8 mouse cellular contexts compared by ENCODE assay signal in the genomic region with DNA sequence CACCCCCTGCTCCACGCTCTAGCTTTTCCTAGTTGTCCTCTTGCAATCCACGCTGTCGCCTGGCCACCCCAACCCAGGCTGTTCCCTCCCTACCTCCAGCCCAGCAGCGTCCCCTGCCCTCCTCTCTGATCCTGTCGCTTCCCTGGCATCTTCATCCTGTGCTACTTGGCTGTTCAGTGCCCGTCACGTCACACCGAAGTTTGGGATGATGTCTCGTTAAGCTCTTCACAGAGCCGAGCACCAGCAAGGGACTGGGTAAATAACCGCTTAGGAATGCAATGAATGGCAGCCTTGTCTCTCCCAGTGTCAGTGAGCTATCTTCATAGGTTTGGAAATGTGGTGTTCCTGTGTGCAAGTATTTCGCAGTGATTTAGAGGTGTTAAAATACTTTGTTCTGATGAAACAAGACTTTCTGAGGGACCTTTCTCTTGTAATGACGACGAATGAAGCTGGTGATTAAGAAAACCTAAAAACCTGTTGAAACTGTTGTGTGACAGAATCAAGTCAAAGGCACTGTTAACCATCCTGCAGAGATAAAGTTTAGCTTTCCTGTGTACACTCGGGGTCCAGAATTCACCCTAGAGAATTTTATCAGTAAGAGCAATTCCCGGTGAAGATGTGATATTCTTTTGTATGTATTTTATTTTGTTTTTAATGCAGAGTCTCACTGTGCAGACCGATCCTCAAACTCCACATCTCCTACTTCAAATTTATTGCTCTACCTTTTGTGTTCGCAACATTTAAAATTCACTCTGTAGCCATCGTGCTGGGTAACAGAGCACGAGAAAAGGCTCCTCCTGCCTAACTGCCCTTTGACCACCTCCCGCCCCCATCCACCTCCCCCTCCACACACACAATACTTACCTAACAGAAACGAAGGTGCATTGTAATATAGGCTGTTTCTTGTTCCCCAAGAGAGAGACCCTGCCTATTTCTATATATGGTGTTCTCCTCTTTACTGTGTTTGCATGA. TPM values are rescaled to one million over a fixed set of nuclear protein-coding genes. Genes with fewer than 3 reads are reported as not detected.
DNase-seq lines count a peak whose midpoint lies in the region; ATAC-seq lines count a peak whose summit lies in the region.

No protein-coding gene starts in this region.

- ATAC-seq in heart, embryonic 13.5 days (ENCODE audit: extremely low read depth, insufficient number of reproducible peaks, low FRiP score, low TSS enrichment), result no peak
- ATAC-seq in embryonic facial prominence, embryonic 12.5 days (ENCODE audit: insufficient number of reproducible peaks, insufficient read depth, low FRiP score, low TSS enrichment), result peak; percentile 8; the same call in 1 of the 2 replicates
- ATAC-seq in intestine, embryonic 16.5 days, result peak; percentile 20
- ATAC-seq in midbrain, embryonic 16.5 days, result peak; percentile 60

- WGBS in heart, embryonic 13.5 days, result 10% methylated on average over 22 of the region's 22 CpGs
- WGBS in embryonic facial prominence, embryonic 12.5 days, result 14% methylated on average over 22 of the region's 22 CpGs
- WGBS in intestine, embryonic 16.5 days, result 8% methylated on average over 22 of the region's 22 CpGs
- WGBS in midbrain, embryonic 16.5 days, result 12% methylated on average over 22 of the region's 22 CpGs

- H3K27me3 ChIP-seq in heart, embryonic 13.5 days (replicated peaks), result no peaks in the 10 kb centered on the region
- H3K27me3 ChIP-seq in embryonic facial prominence, embryonic 12.5 days, result no peaks in the 10 kb centered on the region
- H3K27me3 ChIP-seq in intestine, embryonic 16.5 days (replicated peaks; ENCODE audit: control insufficient read depth, insufficient read depth, low read length), result no peaks in the 10 kb centered on the region
- no peaks in the 10 kb centered on the region for H3K27me3 ChIP-seq in midbrain, embryonic 16.5 days (ENCODE audit: control insufficient read depth, insufficient read depth, low read depth, low read length)

- H3K9me3 ChIP-seq in heart, embryonic 13.5 days, result no peaks in the 10 kb centered on the region
- no peaks in the 10 kb centered on the region for H3K9me3 ChIP-seq in embryonic facial prominence, embryonic 12.5 days
- H3K9me3 ChIP-seq in intestine, embryonic 16.5 days (ENCODE audit: control insufficient read depth, low read length), result no peaks in the 10 kb centered on the region
- H3K9me3 ChIP-seq in midbrain, embryonic 16.5 days (replicated peaks; ENCODE audit: control insufficient read depth, low read length, poor library complexity, severe bottlenecking), result no peaks in the 10 kb centered on the region

- H3K4me3 ChIP-seq in heart, embryonic 13.5 days, result peak overlapping the region; percentile 95
- H3K4me3 ChIP-seq in embryonic facial prominence, embryonic 12.5 days, result peak overlapping the region; percentile 93
- H3K4me3 ChIP-seq in intestine, embryonic 16.5 days (ENCODE audit: low read length), result peak overlapping the region; percentile 72
- peak overlapping the region; percentile 89 for H3K4me3 ChIP-seq in midbrain, embryonic 16.5 days (ENCODE audit: low read depth, low read length)

- H3K4me2 ChIP-seq in heart, embryonic 13.5 days, result peak overlapping the region; percentile 83
- peak overlapping the region; percentile 76 for H3K4me2 ChIP-seq in embryonic facial prominence, embryonic 12.5 days (replicated peaks)
- peak overlapping the region; percentile 70 for H3K4me2 ChIP-seq in intestine, embryonic 16.5 days (ENCODE audit: low read depth, low read length)
- H3K4me2 ChIP-seq in midbrain, embryonic 16.5 days (ENCODE audit: low read length), result peak overlapping the region; percentile 86

- peak overlapping the region; percentile 94 for H3K9ac ChIP-seq in heart, embryonic 13.5 days
- H3K9ac ChIP-seq in embryonic facial prominence, embryonic 12.5 days, result peak overlapping the region; percentile 82
- peak overlapping the region; percentile 76 for H3K9ac ChIP-seq in intestine, embryonic 16.5 days (ENCODE audit: low read depth, low read length)
- H3K9ac ChIP-seq in midbrain, embryonic 16.5 days (ENCODE audit: low read depth, low read length), result peak overlapping the region; percentile 75

- peaks cover 43% of the 10 kb centered on the region for H3K4me1 ChIP-seq in heart, embryonic 13.5 days
- H3K4me1 ChIP-seq in embryonic facial prominence, embryonic 12.5 days, result peaks cover 12% of the 10 kb centered on the region
- peaks cover 15% of the 10 kb centered on the region for H3K4me1 ChIP-seq in intestine, embryonic 16.5 days (ENCODE audit: control insufficient read depth, insufficient read depth, low read length)
- H3K4me1 ChIP-seq in midbrain, embryonic 16.5 days (ENCODE audit: control insufficient read depth, insufficient read depth, low read length), result peaks cover 21% of the 10 kb centered on the region

- DNase-seq in heart, adult 8-10 months (ENCODE audit: low spot score), result no peak
- DNase-seq in ES-CJ7 (ENCODE audit: low read depth, low spot score), result peak; percentile 45
- no peak for DNase-seq in spleen, postnatal 14 days (ENCODE audit: low spot score in 2 of 2)
- DNase-seq in ovary, postnatal 10 days (ENCODE audit: low spot score), result no peak

- H3K36me3 ChIP-seq in heart, embryonic 13.5 days, result peaks cover 8% of the 10 kb centered on the region; the same call in 1 of the 2 replicates
- H3K36me3 ChIP-seq in embryonic facial prominence, embryonic 12.5 days, result no peaks in the 10 kb centered on the region
- no peaks in the 10 kb centered on the region for H3K36me3 ChIP-seq in intestine, embryonic 16.5 days (ENCODE audit: control insufficient read depth, insufficient read depth, low read length)
- no peaks in the 10 kb centered on the region for H3K36me3 ChIP-seq in midbrain, embryonic 16.5 days (ENCODE audit: control insufficient read depth, insufficient read depth, low read length)

- peak overlapping the region; percentile 99 for H3K27ac ChIP-seq in heart, embryonic 13.5 days (replicated peaks)
- H3K27ac ChIP-seq in embryonic facial prominence, embryonic 12.5 days, result peak overlapping the region; percentile 100
- peak overlapping the region; percentile 97 for H3K27ac ChIP-seq in intestine, embryonic 16.5 days (ENCODE audit: low read length)
- peak overlapping the region; percentile 91 for H3K27ac ChIP-seq in midbrain, embryonic 16.5 days (ENCODE audit: low read length)

RNA-seq across cellular contexts. Expression of a gene that starts 1.2 kb away (rescaled TPM):
- polyA plus RNA-seq in heart, embryonic 13.5 days (2015; fragmentation: Nextera tagmentation; extraction: Ambion mirVana), result 58.4 and 62.7 TPM in 2 replicates
- 10 to 100 TPM; 47.1 to 54.5 (median 48.3) TPM for total RNA-seq in heart, adult 8-10 months (2022)
- 114 and 120 TPM in 2 replicates for polyA plus RNA-seq in embryonic facial prominence, embryonic 12.5 days (2016; fragmentation: Nextera tagmentation; extraction: Ambion mirVana)
- 68.5 and 70.1 TPM in 2 replicates for polyA plus RNA-seq in intestine, embryonic 16.5 days (2015; fragmentation: Nextera tagmentation; extraction: Ambion mirVana)
- 39.1 and 44.9 TPM in 2 replicates for polyA plus RNA-seq in midbrain, embryonic 16.5 days (2015; fragmentation: Nextera tagmentation; extraction: Ambion mirVana)
